Mouse (Mus musculus) G1E (cell line): ENCODE results near the gene Gm14147. TPM values are rescaled to one million over a fixed set of nuclear protein-coding genes. Genes with fewer than 3 reads are reported as not detected.
"Not testable (repeated sequence)": the region's sequence is repeated elsewhere in the genome, so short reads cannot be mapped to it uniquely, and the experiment has no call there.

Experiments
- ATAC-seq: 2 replicates; pipeline ENCODE4 v1.8.0; 2016; ENCODE audit warnings: mild to moderate bottlenecking; ENCODE audit not compliant: insufficient number of reproducible peaks, poor library complexity, low FRiP score, severe bottlenecking; ENCODE audit errors: extremely low read depth
- DNase-seq: peaks from one replicate; pipeline ENCODE4 v3.0.0; 2012; ENCODE audit warnings: low spot score
- H3K27me3 ChIP-seq: 2 replicates; pipeline ENCODE4 v1.6.1; 2012; ENCODE audit warnings: mild to moderate bottlenecking, low read length, inconsistent platforms; ENCODE audit not compliant: insufficient read depth
- H3K36me3 ChIP-seq: replicated peaks from 2 replicates; pipeline ENCODE3; 2012; ENCODE audit warnings: mild to moderate bottlenecking, inconsistent platforms
- H3K4me1 ChIP-seq: 2 replicates; pipeline ENCODE4 v1.6.1; 2012; ENCODE audit warnings: low read depth, low read length, inconsistent platforms, mixed read lengths; ENCODE audit not compliant: insufficient read depth
- H3K4me3 ChIP-seq: 2 replicates; pipeline ENCODE4 v1.5.1; 2012; ENCODE audit warnings: low read depth, mild to moderate bottlenecking, inconsistent platforms, low read length, moderate library complexity, mixed read lengths
- H3K9me3 ChIP-seq: replicated peaks from 2 replicates; pipeline ENCODE4 v1.6.1; 2012; ENCODE audit warnings: inconsistent platforms
- CTCF ChIP-seq: IDR thresholded peaks from 2 replicates; pipeline ENCODE4 v1.5.1; 2012; ENCODE audit warnings: low read depth, low read length, inconsistent platforms, mixed read lengths
- GATA1 ChIP-seq: IDR thresholded peaks from 2 replicates; pipeline ENCODE4 v1.6.1; 2012; ENCODE audit warnings: borderline replicate concordance, low read length, inconsistent platforms, mixed read lengths
- GATA2 ChIP-seq: IDR thresholded peaks from 2 replicates; pipeline ENCODE4 v1.6.1; 2012; ENCODE audit warnings: low read depth, low read length, inconsistent platforms, borderline replicate concordance
- POLR2AphosphoS5 ChIP-seq: IDR thresholded peaks from 2 replicates; pipeline ENCODE4 v1.6.1; 2012; ENCODE audit warnings: low read depth, low read length, inconsistent platforms; ENCODE audit not compliant: insufficient replicate concordance
- TAL1 ChIP-seq: conservative IDR thresholded peaks from 2 replicates; pipeline ENCODE4 v1.6.1; 2012; ENCODE audit warnings: low read depth, low read length, inconsistent platforms, mixed read lengths
- polyA plus RNA-seq: library from polyadenylated mRNA; stranded (reverse); fragments of >175 nt; gene quantifications from 2 replicates; pipeline ENCODE4 v1.2.3, GENCODE M21; 2012
- total RNA-seq, 2 experiments: library from RNA; stranded (forward) in 1 of 2; stranded (reverse) in 1 of 2; fragments of 200-1000 nt in 1 of 2; fragments of >200 nt in 1 of 2; fragmentation: Nextera tagmentation in 1 of 2; gene quantifications; 2 replicates each; pipeline ENCODE4 v1.2.3; 2014 to 2017

Gene Gm14147
- not detected in 2 replicates for total RNA-seq (2014; fragmentation: Nextera tagmentation)
- total RNA-seq (2017), result 0.17 TPM in 1 of 2 replicates, not detected in the other
- not detected in 2 replicates for polyA plus RNA-seq

DNA sequence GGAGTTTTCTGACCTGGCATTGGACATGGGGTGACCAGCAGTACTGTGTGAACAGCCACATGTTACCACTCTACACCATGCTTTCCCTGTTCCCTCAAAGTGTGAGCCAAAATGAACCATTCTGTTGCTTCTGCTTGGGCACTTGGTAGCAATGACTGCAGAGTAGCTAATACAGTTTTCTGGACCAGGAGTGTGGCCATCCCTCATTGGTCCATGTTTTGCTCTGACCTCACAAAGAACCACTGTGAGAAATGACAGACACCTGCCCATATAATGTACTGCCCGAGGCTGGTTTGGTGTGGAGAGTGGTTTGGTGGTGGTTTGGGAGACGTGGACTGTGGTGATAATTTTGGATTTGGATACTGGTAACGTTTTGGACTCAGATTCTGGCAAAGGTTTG lies at the start of gene Gm14147:
Gene Gm14147, plus strand, starts transcription at position 301 of the 400 bp plus-strand sequence.
- DNase-seq, H3K4me3 ChIP-seq, H3K36me3 ChIP-seq, ATAC-seq, H3K27me3 ChIP-seq, H3K4me1 ChIP-seq, H3K9me3 ChIP-seq: not testable (repeated sequence)

DNA sequence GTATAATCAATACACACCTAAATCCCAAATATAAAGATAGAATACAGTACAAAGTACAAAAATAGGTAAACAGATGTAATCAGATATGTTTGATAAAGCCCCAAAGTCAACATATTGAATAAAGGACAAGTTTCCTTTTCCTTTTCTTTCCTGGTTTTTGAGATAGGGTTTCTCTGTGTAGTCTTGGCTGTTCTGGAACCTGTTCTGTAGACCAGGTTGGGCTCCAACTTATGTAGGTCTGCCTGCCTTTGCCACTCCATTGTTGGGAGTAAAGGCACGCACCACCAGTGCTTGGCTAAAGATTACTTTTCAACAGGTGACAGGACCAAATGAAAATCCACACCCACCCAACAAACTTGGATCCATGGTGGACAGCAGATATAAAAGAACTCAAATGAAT lies 41.4 kb upstream of the Gm14147 start:
- Histone ChIP-seq H3K36me3 (no peaks in the 10 kb centered on the region), H3K9me3 (no peaks in the 10 kb centered on the region), H3K4me1 (no peaks in the 10 kb centered on the region), H3K4me3 (no peak overlapping the region), H3K27me3 (peaks cover 13% of the 10 kb centered on the region)
- TF ChIP-seq POLR2AphosphoS5 (no peak), CTCF (no peak), GATA2 (no peak), TAL1 (no peak), GATA1 (no peak)
- DNase-seq (no peak), ATAC-seq (no peak)

DNA sequence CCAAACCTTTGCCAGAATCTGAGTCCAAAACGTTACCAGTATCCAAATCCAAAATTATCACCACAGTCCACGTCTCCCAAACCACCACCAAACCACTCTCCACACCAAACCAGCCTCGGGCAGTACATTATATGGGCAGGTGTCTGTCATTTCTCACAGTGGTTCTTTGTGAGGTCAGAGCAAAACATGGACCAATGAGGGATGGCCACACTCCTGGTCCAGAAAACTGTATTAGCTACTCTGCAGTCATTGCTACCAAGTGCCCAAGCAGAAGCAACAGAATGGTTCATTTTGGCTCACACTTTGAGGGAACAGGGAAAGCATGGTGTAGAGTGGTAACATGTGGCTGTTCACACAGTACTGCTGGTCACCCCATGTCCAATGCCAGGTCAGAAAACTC lies 5.8 kb upstream of the Gm14147 start, which contains the start of gene Gm14151:
Gene Gm14151, minus strand, starts transcription at position 101 of the 400 bp plus-strand sequence.
- not testable (repeated sequence) for H3K4me3 ChIP-seq, H3K9me3 ChIP-seq, H3K36me3 ChIP-seq, H3K27me3 ChIP-seq, DNase-seq, H3K4me1 ChIP-seq, ATAC-seq

Other genes with a start within 250 kb of the Gm14147 start
- gene Abhd12, start 193.5 kb upstream of the Gm14147 start, total RNA-seq (2014; fragmentation: Nextera tagmentation), result 17.2 and 23.9 TPM in 2 replicates
- gene Abhd12, start 193.5 kb upstream of the Gm14147 start, total RNA-seq (2017), result 24.5 and 51.1 TPM in 2 replicates
- 23.9 and 25.6 TPM in 2 replicates for gene Abhd12, start 193.5 kb upstream of the Gm14147 start, polyA plus RNA-seq
- gene Gins1, start 192.8 kb upstream of the Gm14147 start, total RNA-seq (2014; fragmentation: Nextera tagmentation), result 34.8 and 41.6 TPM in 2 replicates
- gene Gins1, start 192.8 kb upstream of the Gm14147 start, total RNA-seq (2017), result 92.8 and 104 TPM in 2 replicates
- 21.0 and 24.0 TPM in 2 replicates for gene Gins1, start 192.8 kb upstream of the Gm14147 start, polyA plus RNA-seq
- 5.1 and 5.6 TPM in 2 replicates for gene Ninl, start 58.9 kb upstream of the Gm14147 start, total RNA-seq (2014; fragmentation: Nextera tagmentation)
- gene Ninl, start 58.9 kb upstream of the Gm14147 start, total RNA-seq (2017), result 5.3 and 7.5 TPM in 2 replicates
- gene Ninl, start 58.9 kb upstream of the Gm14147 start, polyA plus RNA-seq, result 2.7 and 3.6 TPM in 2 replicates
- gene Nanp, start 58.8 kb upstream of the Gm14147 start, total RNA-seq (2014; fragmentation: Nextera tagmentation), result 24.9 and 25.5 TPM in 2 replicates
- gene Nanp, start 58.8 kb upstream of the Gm14147 start, total RNA-seq (2017), result 31.0 and 39.3 TPM in 2 replicates
- gene Nanp, start 58.8 kb upstream of the Gm14147 start, polyA plus RNA-seq, result 20.0 and 22.1 TPM in 2 replicates
- not detected in 2 replicates for gene Gm14151, start 5.9 kb upstream of the Gm14147 start, total RNA-seq (2014; fragmentation: Nextera tagmentation)
- 0.27 TPM in 1 of 2 replicates, not detected in the other for gene Gm14151, start 5.9 kb upstream of the Gm14147 start, total RNA-seq (2017)
- not detected in 2 replicates for gene Gm14151, start 5.9 kb upstream of the Gm14147 start, polyA plus RNA-seq